Mouse (Mus musculus) B cell, adult 2 months (primary cell): ENCODE measurements at regions not wholly inside any gene's neighbourhood (a gene's known extent, or its start where the extent isn't known, plus 50 kb on each side); places are given as distances from the start of the nearest gene placed in this dataset.

Source experiments
- DNase-seq, 2 experiments: peaks; one replicate each; pipeline ENCODE4 v3.0.0; 2022

GRCm38 (mm10) chr12:15357808-15358207 is 458.9 kb downstream of the Trib2 start:
- DNase-seq, result no peak

- DNase-seq, result no peak
Measured at GRCm38 (mm10) chr12:15320697-15321449, 495.8 kb downstream of the Trib2 start.

GRCm38 (mm10) chr12:15319647-15320046 is 497.1 kb downstream of the Trib2 start:
- DNase-seq, result no peak

GRCm38 (mm10) chr12:15294898-15295297 is 521.8 kb downstream of the Trib2 start:
- no peak for DNase-seq

- DNase-seq, result no peak
Measured at GRCm38 (mm10) chr12:15262165-15262564, 554.6 kb downstream of the Trib2 start.

GRCm38 (mm10) chr12:15261604-15262003 is 555.1 kb downstream of the Trib2 start:
- no peak for DNase-seq

GRCm38 (mm10) chr12:15260907-15261415 is 555.8 kb downstream of the Trib2 start:
- DNase-seq, result no peak

GRCm38 (mm10) chr12:15244966-15245365 is 571.8 kb downstream of the Trib2 start:
- DNase-seq, result no peak

GRCm38 (mm10) chr12:15222497-15223170 is 594.1 kb downstream of the Trib2 start:
- no peak for DNase-seq

GRCm38 (mm10) chr12:15218504-15218903 is 598.2 kb downstream of the Trib2 start:
- DNase-seq, result no peak

- no peak for DNase-seq
Measured at GRCm38 (mm10) chr12:15216180-15216579, 600.5 kb downstream of the Trib2 start.

- DNase-seq, result no peak
Measured at GRCm38 (mm10) chr12:15174411-15175041, 642.2 kb downstream of the Trib2 start.

GRCm38 (mm10) chr12:15162605-15163004 is 654.1 kb downstream of the Trib2 start:
- DNase-seq, result no peak

GRCm38 (mm10) chr12:15161864-15162263 is 654.9 kb downstream of the Trib2 start:
- DNase-seq, result no peak

GRCm38 (mm10) chr12:15160478-15160998 is 656.2 kb downstream of the Trib2 start:
- no peak for DNase-seq

GRCm38 (mm10) chr12:15146398-15146797 is 670.3 kb downstream of the Trib2 start:
- DNase-seq, result no peak

- DNase-seq, result no peak
Measured at GRCm38 (mm10) chr12:15137039-15137438, 679.7 kb downstream of the Trib2 start.

GRCm38 (mm10) chr12:15124179-15124578 is 692.5 kb downstream of the Trib2 start:
- DNase-seq, result no peak

GRCm38 (mm10) chr12:15122586-15123212 is 694.0 kb downstream of the Trib2 start:
- no peak for DNase-seq

- no peak for DNase-seq
Measured at GRCm38 (mm10) chr12:15115556-15115955, 701.2 kb downstream of the Trib2 start.

GRCm38 (mm10) chr12:15114793-15115192 is 701.9 kb downstream of the Trib2 start:
- DNase-seq, result no peak

GRCm38 (mm10) chr12:15111049-15111448 is 705.7 kb downstream of the Trib2 start:
- DNase-seq, result no peak

GRCm38 (mm10) chr12:15104876-15105275 is 711.8 kb downstream of the Trib2 start:
- DNase-seq, result no peak
